Comparison of ENCODE assay signal across 25 mouse cellular contexts in the genomic region with DNA sequence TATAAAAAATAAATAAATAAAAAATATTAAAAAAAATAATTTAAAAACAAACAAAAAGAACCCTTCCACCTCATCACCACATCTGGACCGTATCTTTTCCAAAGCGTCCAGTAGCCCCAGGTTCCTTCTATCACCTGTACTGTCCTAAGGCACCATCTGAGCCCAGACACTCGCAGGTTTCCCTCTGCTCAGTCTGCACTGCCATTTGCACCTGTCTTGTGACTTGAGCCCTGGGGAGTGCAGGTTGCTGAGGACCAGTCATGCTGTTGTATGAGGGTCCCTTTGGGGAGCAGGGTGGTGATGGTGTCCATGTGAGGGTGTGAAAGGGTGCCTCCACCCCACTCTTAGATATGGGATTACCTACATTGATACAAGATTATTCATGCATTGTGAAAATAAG. TPM values are rescaled to one million over a fixed set of nuclear protein-coding genes. Genes with fewer than 3 reads are reported as not detected.
DNase-seq lines count a peak whose midpoint lies in the region; ATAC-seq and TF ChIP-seq lines count a peak whose summit lies in the region.
"Had no signal": no experiment of that assay in that cellular context is flagged by ENCODE, and none has a peak within 500 bp of the region (broad histone marks: within the 10 kb centered on the region; RNA-seq: fewer than 3 reads in every experiment).

No protein-coding gene starts in this region.

- H3K27me3 ChIP-seq in forebrain, postnatal 0 days (ENCODE audit: insufficient read depth, low read length), result no peaks in the 10 kb centered on the region
- H3K27me3 ChIP-seq in forebrain, embryonic 15.5 days, result no peaks in the 10 kb centered on the region
- H3K27me3 ChIP-seq in hindbrain, embryonic 11.5 days (ENCODE audit: control insufficient read depth, insufficient read depth, low read length), result no peaks in the 10 kb centered on the region
- no peaks in the 10 kb centered on the region for H3K27me3 ChIP-seq in hindbrain, embryonic 12.5 days
- H3K27me3 ChIP-seq in kidney, postnatal 0 days (ENCODE audit: insufficient read depth, low read length), result no peaks in the 10 kb centered on the region
- no peaks in the 10 kb centered on the region for H3K27me3 ChIP-seq in midbrain, embryonic 12.5 days
- no peaks in the 10 kb centered on the region for H3K27me3 ChIP-seq in midbrain, embryonic 13.5 days
- H3K27me3 ChIP-seq: embryonic facial prominence, embryonic 13.5 days; embryonic facial prominence, embryonic 15.5 days; forebrain, embryonic 12.5 days had no signal

- H3K9me3 ChIP-seq in forebrain, postnatal 0 days (ENCODE audit: low read length), result no peaks in the 10 kb centered on the region
- H3K9me3 ChIP-seq in forebrain, embryonic 15.5 days, result no peaks in the 10 kb centered on the region
- no peaks in the 10 kb centered on the region for H3K9me3 ChIP-seq in hindbrain, embryonic 11.5 days (ENCODE audit: control insufficient read depth, low read length)
- no peaks in the 10 kb centered on the region for H3K9me3 ChIP-seq in hindbrain, embryonic 12.5 days (replicated peaks)
- H3K9me3 ChIP-seq in kidney, postnatal 0 days (replicated peaks; ENCODE audit: low read length), result no peaks in the 10 kb centered on the region
- H3K9me3 ChIP-seq in midbrain, embryonic 12.5 days, result no peaks in the 10 kb centered on the region
- no peaks in the 10 kb centered on the region for H3K9me3 ChIP-seq in midbrain, embryonic 13.5 days
- H3K9me3 ChIP-seq: embryonic facial prominence, embryonic 13.5 days; embryonic facial prominence, embryonic 15.5 days; forebrain, embryonic 10.5 days; forebrain, embryonic 12.5 days had no signal

- H3K27ac ChIP-seq in forebrain, postnatal 0 days (ENCODE audit: low read depth, low read length), result no peak overlapping the region
- H3K27ac ChIP-seq in forebrain, embryonic 15.5 days (replicated peaks), result no peak overlapping the region
- H3K27ac ChIP-seq in hindbrain, embryonic 11.5 days (ENCODE audit: low read depth, low read length), result no peak overlapping the region
- H3K27ac ChIP-seq in hindbrain, embryonic 12.5 days, result no peak overlapping the region
- H3K27ac ChIP-seq in kidney, postnatal 0 days, result no peak overlapping the region
- no peak overlapping the region for H3K27ac ChIP-seq in midbrain, embryonic 12.5 days (replicated peaks)
- no peak overlapping the region for H3K27ac ChIP-seq in midbrain, embryonic 13.5 days
- H3K27ac ChIP-seq: embryonic facial prominence, embryonic 13.5 days; embryonic facial prominence, embryonic 15.5 days; forebrain, embryonic 10.5 days; forebrain, embryonic 12.5 days had no signal

- no peak overlapping the region for H3K9ac ChIP-seq in forebrain, postnatal 0 days
- H3K9ac ChIP-seq in forebrain, embryonic 15.5 days (replicated peaks), result no peak overlapping the region
- no peak overlapping the region for H3K9ac ChIP-seq in hindbrain, embryonic 11.5 days (ENCODE audit: low read depth, low read length)
- no peak overlapping the region for H3K9ac ChIP-seq in hindbrain, embryonic 12.5 days
- no peak overlapping the region for H3K9ac ChIP-seq in kidney, postnatal 0 days (ENCODE audit: low read depth, low read length)
- no peak overlapping the region for H3K9ac ChIP-seq in midbrain, embryonic 12.5 days (replicated peaks)
- H3K9ac ChIP-seq in midbrain, embryonic 13.5 days (replicated peaks), result no peak overlapping the region
- H3K9ac ChIP-seq: embryonic facial prominence, embryonic 13.5 days; embryonic facial prominence, embryonic 15.5 days; forebrain, embryonic 12.5 days had no signal

- over 99% methylated on average over 3 of the region's 3 CpGs for WGBS in forebrain, postnatal 0 days
- WGBS in forebrain, embryonic 15.5 days, result 92% methylated on average over 3 of the region's 3 CpGs
- 96% methylated on average over 3 of the region's 3 CpGs for WGBS in hindbrain, embryonic 11.5 days
- 95% methylated on average over 3 of the region's 3 CpGs for WGBS in hindbrain, embryonic 12.5 days
- 96% methylated on average over 3 of the region's 3 CpGs for WGBS in kidney, postnatal 0 days
- 97% methylated on average over 3 of the region's 3 CpGs for WGBS in midbrain, embryonic 12.5 days
- WGBS in midbrain, embryonic 13.5 days, result 97% methylated on average over 3 of the region's 3 CpGs

- ATAC-seq in forebrain, postnatal 0 days, result 0 out of 2 replicates have a peak, but pooled peaks have one; percentile 8
- ATAC-seq in forebrain, embryonic 15.5 days (replicated peaks), result no peak
- peak; percentile 15; the same call in 1 of the 2 replicates for ATAC-seq in hindbrain, embryonic 11.5 days (ENCODE audit: low FRiP score)
- no peak for ATAC-seq in hindbrain, embryonic 12.5 days (ENCODE audit: low FRiP score)
- 0 out of 2 replicates have a peak, but pooled peaks have one; percentile 5 for ATAC-seq in kidney, postnatal 0 days (replicated peaks; ENCODE audit: low FRiP score, low read depth)
- ATAC-seq in midbrain, embryonic 12.5 days (ENCODE audit: low FRiP score, low read depth), result 0 out of 2 replicates have a peak, but pooled peaks have one; percentile 28
- no peak for ATAC-seq in midbrain, embryonic 13.5 days
- ATAC-seq: forebrain, embryonic 14.5 days had no signal

- TF ChIP-seq CTCF in forebrain, postnatal 0 days (IDR thresholded peaks at IDR 0.05; ENCODE audit: low read depth), result no peak
- TF ChIP-seq CTCF in kidney, postnatal 0 days (IDR thresholded peaks at IDR 0.05; ENCODE audit: low read depth), result no peak

- no peaks in the 10 kb centered on the region for H3K4me1 ChIP-seq in forebrain, postnatal 0 days (ENCODE audit: insufficient read depth)
- no peaks in the 10 kb centered on the region for H3K4me1 ChIP-seq in forebrain, embryonic 15.5 days
- no peaks in the 10 kb centered on the region for H3K4me1 ChIP-seq in hindbrain, embryonic 11.5 days (replicated peaks; ENCODE audit: control insufficient read depth, insufficient read depth, low read length)
- H3K4me1 ChIP-seq in hindbrain, embryonic 12.5 days, result no peaks in the 10 kb centered on the region
- H3K4me1 ChIP-seq in kidney, postnatal 0 days (replicated peaks; ENCODE audit: insufficient read depth, low read length), result no peaks in the 10 kb centered on the region
- no peaks in the 10 kb centered on the region for H3K4me1 ChIP-seq in midbrain, embryonic 12.5 days
- H3K4me1 ChIP-seq in midbrain, embryonic 13.5 days (replicated peaks), result no peaks in the 10 kb centered on the region
- H3K4me1 ChIP-seq: embryonic facial prominence, embryonic 13.5 days; embryonic facial prominence, embryonic 15.5 days; forebrain, embryonic 10.5 days; forebrain, embryonic 12.5 days had no signal

- H3K4me2 ChIP-seq in forebrain, postnatal 0 days (ENCODE audit: low read depth), result no peak overlapping the region
- H3K4me2 ChIP-seq in forebrain, embryonic 15.5 days (replicated peaks), result no peak overlapping the region
- no peak overlapping the region for H3K4me2 ChIP-seq in hindbrain, embryonic 11.5 days (replicated peaks; ENCODE audit: low read depth, low read length)
- no peak overlapping the region for H3K4me2 ChIP-seq in hindbrain, embryonic 12.5 days (replicated peaks)
- no peak overlapping the region for H3K4me2 ChIP-seq in kidney, postnatal 0 days (ENCODE audit: low read length)
- H3K4me2 ChIP-seq in midbrain, embryonic 12.5 days (replicated peaks), result no peak overlapping the region
- no peak overlapping the region for H3K4me2 ChIP-seq in midbrain, embryonic 13.5 days (replicated peaks)
- H3K4me2 ChIP-seq: embryonic facial prominence, embryonic 13.5 days; embryonic facial prominence, embryonic 15.5 days; forebrain, embryonic 12.5 days had no signal

- no peak overlapping the region for H3K4me3 ChIP-seq in forebrain, postnatal 0 days (ENCODE audit: low read depth, low read length)
- H3K4me3 ChIP-seq in forebrain, embryonic 15.5 days, result no peak overlapping the region
- no peak overlapping the region for H3K4me3 ChIP-seq in hindbrain, embryonic 11.5 days (ENCODE audit: low read depth, low read length)
- no peak overlapping the region for H3K4me3 ChIP-seq in hindbrain, embryonic 12.5 days
- no peak overlapping the region for H3K4me3 ChIP-seq in kidney, postnatal 0 days (replicated peaks; ENCODE audit: low read depth, low read length)
- no peak overlapping the region for H3K4me3 ChIP-seq in midbrain, embryonic 12.5 days
- H3K4me3 ChIP-seq in midbrain, embryonic 13.5 days (replicated peaks), result no peak overlapping the region
- H3K4me3 ChIP-seq: embryonic facial prominence, embryonic 13.5 days; embryonic facial prominence, embryonic 15.5 days; erythroblast, embryonic 14.5 days; forebrain, embryonic 10.5 days; forebrain, embryonic 12.5 days had no signal

- peaks cover 70% of the 10 kb centered on the region for H3K36me3 ChIP-seq in forebrain, postnatal 0 days (ENCODE audit: insufficient read depth)
- peaks cover 79% of the 10 kb centered on the region for H3K36me3 ChIP-seq in forebrain, embryonic 15.5 days
- peaks cover 20% of the 10 kb centered on the region for H3K36me3 ChIP-seq in hindbrain, embryonic 11.5 days (ENCODE audit: control insufficient read depth, insufficient read depth, low read length)
- peaks cover 82% of the 10 kb centered on the region for H3K36me3 ChIP-seq in hindbrain, embryonic 12.5 days
- peaks cover 30% of the 10 kb centered on the region for H3K36me3 ChIP-seq in kidney, postnatal 0 days (ENCODE audit: insufficient read depth, low read length)
- H3K36me3 ChIP-seq in midbrain, embryonic 12.5 days, result peaks cover 85% of the 10 kb centered on the region
- H3K36me3 ChIP-seq in midbrain, embryonic 13.5 days, result peaks cover 87% of the 10 kb centered on the region

- DNase-seq in forebrain, postnatal 0 days, result no peak
- no peak for DNase-seq in hindbrain, embryonic 11.5 days (ENCODE audit: low spot score)
- DNase-seq in kidney, postnatal 0 days (ENCODE audit: low spot score), result no peak
- no peak for DNase-seq in kidney, postnatal 14 days
- DNase-seq: adrenal gland, adult 2 months; adrenal gland, postnatal 10 days; adrenal gland, postnatal 25 days; cerebellum, adult 11 months; cerebellum, adult 18-20 months; cerebellum, adult 8-10 months; cerebellum, adult 9-11 months; cerebellum, postnatal 14 days; cerebellum, postnatal 36 days; embryo, embryonic 11 days had no signal

RNA-seq across cellular contexts. Expression of a gene that starts 31.0 kb away (rescaled TPM):
- total RNA-seq in forebrain, postnatal 0 days (2014; rRNA removed), result 2.0 and 2.4 TPM in 2 replicates
- 0.57 and 1.2 TPM in 2 replicates for polyA plus RNA-seq in forebrain, postnatal 0 days (2015; fragmentation: Nextera tagmentation; extraction: Ambion mirVana)
- 1.3 and 1.7 TPM in 2 replicates for polyA plus RNA-seq in forebrain, embryonic 15.5 days (2015; fragmentation: Nextera tagmentation; extraction: Ambion mirVana)
- 2.1 and 2.6 TPM in 2 replicates for polyA plus RNA-seq in hindbrain, embryonic 11.5 days (2014; fragmentation: Nextera tagmentation; extraction: Ambion mirVana)
- 3.8 and 4.5 TPM in 2 replicates for polyA plus RNA-seq in hindbrain, embryonic 12.5 days (2016; fragmentation: Nextera tagmentation; extraction: Ambion mirVana)
- polyA plus RNA-seq in kidney, postnatal 0 days (2015; fragmentation: Nextera tagmentation; extraction: Ambion mirVana), result 3.0 and 3.2 TPM in 2 replicates
- polyA plus RNA-seq in midbrain, embryonic 12.5 days (2016; fragmentation: Nextera tagmentation; extraction: Ambion mirVana), result 3.2 TPM in 2 replicates
- polyA plus RNA-seq in midbrain, embryonic 13.5 days (2015; fragmentation: Nextera tagmentation; extraction: Ambion mirVana), result 1.9 and 2.3 TPM in 2 replicates
- total RNA-seq: MEL had no signal
- polyA plus RNA-seq: erythroblast, embryonic 14.5 days had no signal

RNA-seq across cellular contexts. Expression of a gene that starts 33.9 kb away (rescaled TPM):
- 242 and 286 TPM in 2 replicates for total RNA-seq in forebrain, postnatal 0 days (2014; rRNA removed)
- polyA plus RNA-seq in forebrain, postnatal 0 days (2015; fragmentation: Nextera tagmentation; extraction: Ambion mirVana), result 147 and 183 TPM in 2 replicates
- polyA plus RNA-seq in forebrain, embryonic 15.5 days (2015; fragmentation: Nextera tagmentation; extraction: Ambion mirVana), result 206 and 210 TPM in 2 replicates
- 161 and 162 TPM in 2 replicates for polyA plus RNA-seq in hindbrain, embryonic 11.5 days (2014; fragmentation: Nextera tagmentation; extraction: Ambion mirVana)
- polyA plus RNA-seq in hindbrain, embryonic 12.5 days (2016; fragmentation: Nextera tagmentation; extraction: Ambion mirVana), result 189 and 192 TPM in 2 replicates
- polyA plus RNA-seq in kidney, postnatal 0 days (2015; fragmentation: Nextera tagmentation; extraction: Ambion mirVana), result 59.6 and 63.4 TPM in 2 replicates
- 182 and 205 TPM in 2 replicates for polyA plus RNA-seq in midbrain, embryonic 12.5 days (2016; fragmentation: Nextera tagmentation; extraction: Ambion mirVana)
- 246 and 247 TPM in 2 replicates for polyA plus RNA-seq in midbrain, embryonic 13.5 days (2015; fragmentation: Nextera tagmentation; extraction: Ambion mirVana)
- total RNA-seq: MEL had no signal

Comparison
In these comparisons a context has a peak if more than half of its experiments do, and no peak if none do; other contexts are left out.
1. ATAC-seq: peak in forebrain, postnatal 0 days (single experiment), hindbrain, embryonic 11.5 days (single experiment), kidney, postnatal 0 days (single experiment) and midbrain, embryonic 12.5 days (single experiment); none in forebrain, embryonic 15.5 days (single experiment), hindbrain, embryonic 12.5 days (single experiment) and midbrain, embryonic 13.5 days (single experiment).